Mouse (Mus musculus) T-helper 17 cell (primary cell): ENCODE data around the gene C1rb.
"Not testable (repeated sequence)": the region's sequence is repeated elsewhere in the genome, so short reads cannot be mapped to it uniquely, and the experiment has no call there.

Experiments
- in situ Hi-C, 2 experiments: fragments of 300-600 bp; cut with MboI, MseI; formaldehyde crosslinking; loops; 1 replicate in 1 of 2; 2 replicates in 1 of 2; pipeline ENCODE4 v1.15.1; 2025; ENCODE audit warnings: high pct_unique_total_duplicates in 2 of 2

Gene C1rb

DNA sequence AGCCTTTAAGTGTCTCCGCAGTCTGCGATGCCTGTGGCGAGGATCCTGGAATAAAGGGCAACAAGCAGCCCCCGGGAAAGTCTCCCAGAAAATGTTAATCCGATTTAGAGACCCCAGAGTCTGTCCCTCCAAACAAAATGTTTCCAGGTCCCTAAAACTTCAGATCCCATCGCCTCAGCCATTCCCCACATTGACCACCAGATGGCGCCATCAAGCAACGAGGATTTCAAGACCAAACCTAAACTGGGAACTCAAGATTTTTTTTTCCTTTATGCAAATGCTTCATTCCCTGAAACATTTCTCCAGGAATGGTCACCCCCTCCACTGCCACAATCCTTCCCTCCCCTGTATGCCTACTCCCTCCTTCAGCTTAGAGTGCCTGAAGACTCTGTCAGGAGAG, at the start of gene C1rb:
C1rb (plus strand) TSS at position 269 of the 400 bp plus-strand sequence.
- in situ Hi-C loops: loop anchor here (5.0 kb wide), 1 partner anchor 53 kb away; no protein-coding TSS in a partner anchor

DNA sequence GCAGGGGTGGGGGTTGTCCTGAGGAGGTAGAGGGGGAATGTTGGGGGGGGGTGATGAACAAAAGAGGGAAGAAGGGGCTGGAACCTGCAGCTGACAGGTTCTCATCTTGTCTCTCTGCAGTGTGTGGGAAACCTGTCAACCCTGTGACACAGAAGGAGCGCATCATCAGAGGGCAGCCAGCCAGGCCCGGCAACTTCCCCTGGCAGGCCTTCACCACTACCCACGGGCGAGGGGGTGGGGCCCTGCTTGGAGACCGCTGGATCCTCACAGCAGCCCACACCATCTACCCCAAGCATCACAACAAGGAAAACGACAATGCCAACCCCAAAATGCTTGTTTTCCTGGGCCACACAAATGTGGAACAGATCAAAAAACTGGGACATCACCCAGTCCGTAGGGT, 48.0 kb upstream of the C1rb start:
- in situ Hi-C loops: loop anchor here in 1 of 2 experiments (10.0 kb wide), 1 partner anchor 1457 kb away; no protein-coding TSS in a partner anchor

DNA sequence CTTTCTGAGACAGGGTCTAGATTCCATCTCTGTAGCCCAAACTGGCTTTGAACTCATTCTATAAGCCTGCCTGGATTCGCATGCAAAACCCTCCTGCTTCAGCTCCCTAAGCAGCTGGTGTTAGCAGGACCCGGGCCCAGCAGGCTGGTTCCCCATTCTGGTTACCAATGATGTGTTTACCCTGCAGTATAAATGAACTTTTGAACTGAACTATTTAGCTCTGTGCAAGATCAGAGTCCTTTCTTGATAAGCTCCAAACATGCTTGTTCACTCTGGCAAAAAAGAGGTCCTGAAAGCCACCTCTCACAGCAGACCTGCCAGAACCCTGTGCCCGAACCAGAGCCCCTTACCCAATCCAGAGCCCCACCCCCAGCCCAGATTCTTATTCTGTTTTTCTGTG, 42.2 kb upstream of the C1rb start:
- in situ Hi-C loops: loop anchor here in 1 of 2 experiments (10.0 kb wide), 1 partner anchor 1463 kb away; no protein-coding TSS in a partner anchor

DNA sequence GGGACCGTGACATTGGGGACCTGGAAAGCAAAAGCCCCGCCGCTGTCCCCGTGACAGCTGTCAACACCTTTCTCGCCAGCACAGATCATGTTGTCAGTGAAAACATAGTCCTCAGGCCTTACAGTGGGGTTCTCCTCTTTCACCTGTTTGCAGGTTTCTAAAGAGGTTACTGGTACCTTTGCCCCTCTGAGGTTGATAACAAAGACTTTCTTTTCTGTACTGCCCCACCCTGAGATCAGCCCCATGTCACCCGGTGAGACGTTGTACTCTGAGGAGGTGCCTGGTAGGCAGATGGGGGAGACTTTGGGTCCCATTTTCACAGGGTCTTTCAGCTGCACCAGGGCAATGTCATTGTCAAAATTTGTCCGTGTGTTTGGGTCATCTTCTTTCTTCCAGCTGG, 39.0 kb upstream of the C1rb start:
- in situ Hi-C loops: loop anchor here (5.0 kb wide), 1 partner anchor 96 kb away; no protein-coding TSS in a partner anchor

GRCm38 (mm10) chr6:124536125-124536829, 33.8 kb upstream of the C1rb start:
- in situ Hi-C loops: not testable (repeated sequence)

- in situ Hi-C loops: not testable (repeated sequence)
Measured at GRCm38 (mm10) chr6:124541176-124541575, 28.9 kb upstream of the C1rb start.

GRCm38 (mm10) chr6:124542284-124542683, 27.8 kb upstream of the C1rb start, which contains the start of gene C1s1:
Gene C1s1 (minus strand): TSS chr6:124542359.
- in situ Hi-C loops: not testable (repeated sequence)

DNA sequence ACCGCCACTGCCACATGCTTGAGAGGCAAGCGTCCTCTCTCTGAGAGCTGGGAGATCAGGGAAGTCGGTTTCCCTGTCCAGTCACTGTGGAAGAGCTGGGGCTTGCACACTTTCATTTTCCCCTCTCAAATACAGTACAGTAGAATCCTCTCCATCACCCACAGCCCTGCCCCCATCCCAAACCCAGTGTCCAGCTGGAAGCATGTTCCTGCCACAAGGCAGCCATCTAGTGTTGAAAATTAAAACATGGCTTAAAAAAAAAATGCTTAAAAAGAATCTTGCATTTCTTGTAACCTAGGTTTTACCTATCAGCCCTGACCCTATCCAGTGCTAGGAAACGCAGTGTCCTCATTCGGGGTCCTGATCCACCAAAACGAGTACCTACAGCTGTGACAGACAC, 25.6 kb upstream of the C1rb start:
- in situ Hi-C loops: no loop called here

DNA sequence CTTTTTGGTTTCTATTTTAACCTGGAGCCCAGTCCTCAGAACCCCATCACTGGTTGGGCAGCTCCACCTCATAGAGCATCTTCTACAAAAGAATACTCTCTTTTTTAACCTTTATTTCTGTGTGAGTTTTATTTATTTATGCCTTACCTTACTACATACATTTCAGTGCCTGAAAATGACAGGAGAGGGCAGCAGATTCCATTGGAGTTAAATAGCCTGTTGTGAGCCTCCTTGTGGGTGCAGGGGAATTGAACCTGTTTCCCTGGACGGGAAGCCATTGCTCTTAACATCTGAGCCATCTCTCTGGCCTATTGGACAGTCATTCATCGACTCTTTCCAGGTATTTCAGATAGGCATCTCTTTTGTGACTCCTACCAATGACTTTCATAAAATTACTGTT, 24.7 kb upstream of the C1rb start:
- in situ Hi-C loops: loop anchor here in 1 of 2 experiments (5.0 kb wide), 1 partner anchor 102 kb away; no protein-coding TSS in a partner anchor

- in situ Hi-C loops: loop anchor here in 1 of 2 experiments (5.0 kb wide), 1 partner anchor 99 kb away; no protein-coding TSS in a partner anchor
Measured at GRCm38 (mm10) chr6:124547979-124548378, 22.1 kb upstream of the C1rb start.

- in situ Hi-C loops: loop anchor here in 1 of 2 experiments (5.0 kb wide), 1 partner anchor 98 kb away; no protein-coding TSS in a partner anchor
Measured at GRCm38 (mm10) chr6:124549023-124549550, 21.0 kb upstream of the C1rb start.

- in situ Hi-C loops: no loop called here
Measured at GRCm38 (mm10) chr6:124552766-124553165, 17.3 kb upstream of the C1rb start.

DNA sequence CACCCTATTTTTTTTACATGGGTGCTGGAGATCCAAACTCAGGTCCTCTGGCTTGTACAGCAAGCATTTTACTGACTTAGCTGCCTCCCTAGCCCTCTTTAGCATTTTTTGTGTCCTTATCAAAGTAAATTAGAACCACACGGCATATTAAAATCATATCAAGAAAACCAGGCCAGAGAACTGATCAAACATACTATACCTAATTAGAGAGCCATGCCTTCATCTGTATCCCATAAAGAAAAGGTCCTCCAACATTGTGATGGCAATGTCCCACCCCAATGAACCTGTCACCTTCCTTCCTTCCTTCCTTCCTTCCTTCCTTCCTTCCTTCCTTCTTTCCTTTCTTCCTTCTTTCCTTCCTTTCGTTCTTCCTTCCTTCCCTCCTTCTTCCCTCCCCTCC, 14.1 kb upstream of the C1rb start:
- in situ Hi-C loops: not testable (repeated sequence)

DNA sequence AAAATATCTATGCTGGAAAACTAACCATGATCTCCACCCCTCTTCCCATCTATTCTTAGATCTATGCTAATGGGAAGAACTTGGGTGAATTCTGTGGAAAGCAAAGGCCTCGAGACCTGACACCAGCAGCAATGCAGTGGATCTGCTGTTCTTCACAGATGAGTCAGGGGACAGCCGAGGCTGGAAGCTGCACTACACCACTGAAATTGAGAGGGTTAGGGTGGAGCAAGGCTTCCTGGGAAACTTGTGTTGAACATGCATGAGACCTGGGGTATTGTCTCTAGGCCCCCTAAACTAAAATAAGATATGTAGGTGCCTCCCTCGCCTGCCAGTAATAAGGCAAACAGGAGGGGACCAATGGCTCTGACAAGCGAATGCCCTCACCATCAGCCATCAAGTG, 8.9 kb upstream of the C1rb start:
- in situ Hi-C loops: not testable (repeated sequence)

- in situ Hi-C loops: not testable (repeated sequence)
Measured at GRCm38 (mm10) chr6:124561611-124562010, 8.5 kb upstream of the C1rb start.

GRCm38 (mm10) chr6:124575155-124575678, 5.1 kb downstream of the C1rb start:
- in situ Hi-C loops: not testable (repeated sequence)

- in situ Hi-C loops: not testable (repeated sequence)
Measured at GRCm38 (mm10) chr6:124580155-124580554, 10.1 kb downstream of the C1rb start.

GRCm38 (mm10) chr6:124582231-124582630, 12.1 kb downstream of the C1rb start:
- in situ Hi-C loops: no loop called here

DNA sequence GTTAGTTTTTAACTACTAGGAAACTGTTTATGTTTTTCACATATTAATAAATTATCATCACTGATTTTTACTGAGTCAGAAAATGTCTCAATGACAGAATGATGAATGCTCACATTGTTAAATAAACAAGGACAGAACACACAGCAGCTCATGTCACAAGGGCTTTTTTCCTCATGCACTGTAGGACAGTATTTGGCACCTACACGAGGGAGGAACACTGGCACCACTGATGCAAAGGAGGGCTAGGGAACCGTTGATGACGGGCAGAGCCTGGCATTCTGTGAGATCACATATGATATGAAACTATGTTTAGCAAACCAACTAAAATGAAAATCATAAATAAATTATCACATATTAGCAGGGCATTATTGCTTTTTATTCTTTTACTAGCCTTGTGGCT, 14.8 kb downstream of the C1rb start:
- in situ Hi-C loops: no loop called here

GRCm38 (mm10) chr6:124585761-124586160, 15.7 kb downstream of the C1rb start:
- in situ Hi-C loops: no loop called here

GRCm38 (mm10) chr6:124586266-124586665, 16.2 kb downstream of the C1rb start:
- in situ Hi-C loops: no loop called here

DNA sequence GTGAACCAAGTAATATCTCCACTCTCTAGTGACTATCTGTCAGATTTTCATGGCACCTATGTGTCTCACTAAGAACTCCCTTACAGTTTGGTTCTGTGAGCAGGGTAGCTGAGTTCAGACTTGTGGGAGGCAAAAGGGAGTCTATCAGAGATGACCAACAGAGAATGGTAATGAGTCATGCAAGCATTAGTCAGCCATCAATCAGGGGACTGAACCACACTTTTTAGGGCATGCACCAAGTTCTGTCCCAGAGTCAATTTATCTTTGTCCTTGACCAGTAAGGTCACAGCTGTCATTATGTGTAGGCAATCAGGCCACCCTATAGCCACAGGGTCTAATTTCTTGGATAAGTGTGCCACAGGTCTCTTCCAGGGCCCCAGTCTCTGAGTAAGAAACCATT, 18.7 kb downstream of the C1rb start:
- in situ Hi-C loops: no loop called here
